Mouse (Mus musculus) embryonic facial prominence, embryonic 14.5 days (tissue): ENCODE measurements around the gene Sf3a1. TPM values are rescaled to one million over a fixed set of nuclear protein-coding genes. Genes with fewer than 3 reads are reported as not detected.

Experiments used
- ATAC-seq: fragments of 200-750 bp; cut with Nextera tagmentation; 2 replicates; pipeline ENCODE4 v1.8.0; 2017; ENCODE audit warnings: low read depth, moderate number of reproducible peaks, moderate TSS enrichment
- DNase-seq: peaks from one replicate; pipeline ENCODE4 v3.0.0-alpha.2; 2015; ENCODE audit warnings: low spot score
- H3K27ac ChIP-seq: fragments of 300-500 bp; sonication (generic); replicated peaks from 2 replicates; pipeline ENCODE4 v1.5.1; 2014; ENCODE audit warnings: low read depth, mild to moderate bottlenecking, low read length, moderate library complexity
- H3K27me3 ChIP-seq: fragments of 300-500 bp; sonication (generic); replicated peaks from 2 replicates; pipeline ENCODE4 v1.6.1; 2014; ENCODE audit warnings: low read length; ENCODE audit not compliant: control insufficient read depth, insufficient read depth
- H3K36me3 ChIP-seq: fragments of 300-500 bp; sonication (generic); 2 replicates; pipeline ENCODE4 v1.6.1; 2014; ENCODE audit warnings: low read length, mixed read lengths; ENCODE audit not compliant: control insufficient read depth, insufficient read depth
- H3K4me1 ChIP-seq: fragments of 300-500 bp; sonication (generic); 2 replicates; pipeline ENCODE4 v1.6.1; 2014; ENCODE audit warnings: antibody characterized with exemption, low read length; ENCODE audit not compliant: control insufficient read depth, insufficient read depth
- H3K4me2 ChIP-seq: fragments of 300-500 bp; sonication (generic); 2 replicates; pipeline ENCODE4 v1.6.1; 2014; ENCODE audit warnings: low read depth, mild to moderate bottlenecking, low read length, moderate library complexity, mixed read lengths
- H3K4me3 ChIP-seq: fragments of 300-500 bp; sonication (generic); 2 replicates; pipeline ENCODE4 v1.5.1; 2014; ENCODE audit warnings: low read depth, mild to moderate bottlenecking, low read length
- H3K9ac ChIP-seq: fragments of 300-500 bp; sonication (generic); 2 replicates; pipeline ENCODE4 v1.6.1; 2014; ENCODE audit warnings: low read depth, mild to moderate bottlenecking, low read length, moderate library complexity, mixed read lengths
- H3K9me3 ChIP-seq: fragments of 300-500 bp; sonication (generic); 2 replicates; pipeline ENCODE4 v1.6.1; 2016; ENCODE audit warnings: low read length; ENCODE audit not compliant: control insufficient read depth
- WGBS: fragments of 180-500 bp; shearing (Covaris S2); extraction: QIAGEN DNeasy Blood & Tissue Kit; methylation state at CpG from one replicate; pipeline ENCODE4 v1.1.7; 2014; 5-methylcytosine and 5-hydroxymethylcytosine counted together
- polyA plus RNA-seq: library from polyadenylated mRNA; unstranded; fragments of >200 nt; fragmentation: Nextera tagmentation; extraction: Ambion mirVana; gene quantifications from 2 replicates; pipeline ENCODE4 v1.2.1, GENCODE M21; 2014

The Sf3a1 gene
- polyA plus RNA-seq, 1 experiment from 2014 or later = 51.4 TPM

DNA sequence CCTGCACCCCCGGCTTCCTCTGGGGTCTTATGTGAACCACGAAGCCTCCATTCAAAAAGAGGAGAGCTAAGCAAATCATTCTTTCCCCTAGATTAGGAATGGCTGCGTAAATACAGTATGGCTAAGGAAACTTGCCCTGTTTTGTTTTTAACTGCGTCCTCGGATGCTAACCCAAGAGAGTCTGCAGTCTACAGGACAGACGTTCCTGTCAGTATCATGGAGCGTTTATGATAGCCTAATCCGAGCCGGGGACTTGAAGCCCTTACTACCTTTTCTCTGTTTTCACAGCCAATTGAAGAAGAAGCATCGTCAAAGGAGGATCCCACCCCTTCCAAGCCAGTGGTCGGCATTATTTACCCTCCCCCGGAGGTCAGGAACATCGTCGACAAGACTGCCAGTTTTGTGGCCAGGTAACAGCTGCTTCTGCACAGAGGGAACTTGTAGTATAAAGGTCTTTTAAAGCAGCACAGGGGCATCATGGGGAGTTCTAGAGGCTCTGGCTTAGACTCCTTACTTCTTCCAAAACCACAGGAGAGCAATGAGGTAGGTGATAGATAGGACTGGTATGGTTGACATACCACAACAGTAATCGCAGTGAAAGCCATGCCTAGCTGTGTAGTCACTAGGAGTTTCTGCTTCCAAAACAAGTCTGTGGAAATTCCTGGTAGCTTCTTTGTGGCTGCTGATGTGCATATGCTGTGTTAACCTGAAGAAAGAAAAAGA, 769 bp downstream of the Sf3a1 start:
- H3K9ac ChIP-seq = peak overlapping the region; percentile 84
- no peaks in the 10 kb centered on the region for H3K9me3 ChIP-seq
- DNase-seq = no peak
- WGBS = 6% methylated on average over 15 of the region's 15 CpGs
- H3K4me3 ChIP-seq = peak overlapping the region; percentile 93
- peaks cover 51% of the 10 kb centered on the region for H3K36me3 ChIP-seq
- ATAC-seq = no peak
- H3K27ac ChIP-seq = peak overlapping the region; percentile 84
- no peaks in the 10 kb centered on the region for H3K27me3 ChIP-seq
- H3K4me1 ChIP-seq = peaks cover 26% of the 10 kb centered on the region
- peak overlapping the region; percentile 94 for H3K4me2 ChIP-seq

DNA sequence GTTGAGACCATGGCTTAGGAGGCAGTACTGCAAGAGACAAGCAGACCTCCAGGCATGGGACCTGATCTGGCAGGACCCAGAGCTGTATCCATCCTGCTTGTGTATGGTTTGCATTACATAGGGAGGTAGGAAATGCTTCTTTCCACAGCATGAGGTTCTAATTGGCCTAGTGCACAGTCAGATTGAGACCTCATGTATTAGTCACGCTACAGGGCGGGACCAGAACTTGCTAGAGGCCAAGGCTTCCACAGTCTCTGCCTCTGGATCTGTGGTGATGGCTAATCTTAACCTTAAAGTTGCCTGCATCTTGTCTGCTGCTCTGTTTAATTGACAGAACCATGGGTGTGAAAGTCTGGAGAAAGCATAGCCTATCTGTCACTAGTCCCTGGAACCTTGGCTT, 4.6 kb downstream of the Sf3a1 start:
- H3K27ac ChIP-seq = peak overlapping the region; percentile 55
- no peak overlapping the region for H3K4me3 ChIP-seq
- H3K9me3 ChIP-seq = no peaks in the 10 kb centered on the region
- WGBS = 45% methylated on average over 2 of the region's 2 CpGs
- H3K36me3 ChIP-seq = peaks cover 89% of the 10 kb centered on the region
- no peak overlapping the region for H3K4me2 ChIP-seq
- H3K4me1 ChIP-seq = peaks cover 21% of the 10 kb centered on the region
- no peak overlapping the region; the same call in 1 of the 2 replicates for H3K9ac ChIP-seq
- H3K27me3 ChIP-seq = no peaks in the 10 kb centered on the region
- ATAC-seq = peak; percentile 27
- peak; percentile 80 for DNase-seq

DNA sequence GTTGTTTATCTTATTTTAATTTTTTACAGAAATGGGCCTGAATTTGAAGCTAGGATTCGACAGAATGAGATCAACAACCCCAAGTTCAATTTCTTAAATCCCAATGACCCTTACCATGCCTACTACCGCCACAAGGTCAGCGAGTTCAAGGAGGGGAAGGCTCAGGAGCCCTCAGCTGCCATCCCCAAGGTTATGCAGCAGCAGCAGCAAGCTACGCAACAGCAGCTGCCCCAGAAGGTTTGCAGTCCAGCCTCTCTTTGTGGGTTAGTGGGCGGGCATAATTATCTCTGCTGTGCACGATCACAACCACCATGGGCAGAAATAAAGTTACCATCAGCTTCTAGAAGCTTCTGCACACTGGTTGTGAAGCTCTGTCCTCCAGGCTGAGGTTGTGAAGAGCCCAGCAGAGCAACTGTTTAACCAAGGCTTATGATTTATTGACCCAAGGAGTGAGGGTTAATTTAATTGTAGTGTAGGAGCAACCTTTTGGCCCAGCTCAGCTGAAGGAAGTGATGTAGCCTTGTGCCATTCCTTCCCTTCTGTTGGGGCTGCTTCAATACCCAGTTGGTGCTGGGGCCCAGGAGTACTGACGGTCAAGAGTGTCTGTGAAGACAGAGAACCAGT, 6.4 kb downstream of the Sf3a1 start:
- ATAC-seq (no peak), DNase-seq (no peak)
- Histone ChIP-seq H3K9me3 (no peaks in the 10 kb centered on the region), H3K27ac (no peak overlapping the region), H3K36me3 (peaks cover 100% of the 10 kb centered on the region), H3K27me3 (no peaks in the 10 kb centered on the region), H3K4me1 (peaks cover 14% of the 10 kb centered on the region), H3K4me2 (no peak overlapping the region), H3K4me3 (no peak overlapping the region), H3K9ac (no peak overlapping the region)
- 94% methylated on average over 7 of the region's 7 CpGs for WGBS

DNA sequence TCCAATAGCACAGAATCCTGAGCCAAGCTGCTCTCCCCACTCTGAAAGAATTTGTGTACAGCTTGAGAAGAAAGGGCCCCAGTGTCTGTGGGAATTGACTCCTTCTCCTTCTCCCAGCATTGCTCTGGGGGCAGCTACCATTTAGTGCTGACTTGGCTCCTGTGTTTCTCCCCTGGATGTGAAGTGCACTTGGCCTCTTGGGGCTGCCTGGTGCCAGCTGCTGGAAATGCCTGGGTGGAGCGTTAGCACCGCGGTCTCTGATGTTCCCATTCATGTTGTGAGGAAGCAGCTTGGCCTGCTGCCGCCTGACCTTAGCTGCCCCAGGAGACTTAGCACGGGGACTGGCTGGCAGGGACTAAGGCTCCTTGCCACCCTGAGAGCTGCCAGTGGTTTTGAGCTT, 14.4 kb downstream of the Sf3a1 start:
- Histone ChIP-seq H3K9ac (no peak overlapping the region), H3K36me3 (peaks cover 100% of the 10 kb centered on the region), H3K4me3 (no peak overlapping the region), H3K9me3 (no peaks in the 10 kb centered on the region), H3K27me3 (no peaks in the 10 kb centered on the region), H3K27ac (no peak overlapping the region), H3K4me1 (no peaks in the 10 kb centered on the region), H3K4me2 (no peak overlapping the region)
- ATAC-seq (peak; percentile 58; the same call in 1 of the 2 replicates), DNase-seq (no peak)
- WGBS = 88% methylated on average over 5 of the region's 5 CpGs

DNA sequence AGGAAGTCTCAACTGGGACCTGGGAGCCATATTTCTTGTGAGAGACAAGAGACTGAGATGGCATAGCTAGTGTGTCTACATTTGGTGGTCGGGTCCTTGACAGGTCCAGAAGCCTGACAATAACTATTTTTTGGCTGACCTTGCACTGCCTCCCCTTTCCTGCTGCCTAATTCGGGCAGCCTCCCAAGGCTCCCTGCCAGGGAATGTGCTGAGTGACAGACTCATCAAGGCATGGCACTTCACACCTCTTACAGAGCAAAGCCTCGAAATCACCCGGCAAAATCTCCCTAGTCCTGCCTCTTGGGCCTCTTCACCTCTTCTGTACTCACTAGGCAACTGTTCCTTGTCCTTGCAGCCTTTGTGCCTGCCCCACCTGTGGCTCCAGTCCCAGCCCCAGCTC, 17.6 kb downstream of the Sf3a1 start:
- Histone ChIP-seq H3K36me3 (peaks cover 99% of the 10 kb centered on the region), H3K4me1 (no peaks in the 10 kb centered on the region), H3K27me3 (no peaks in the 10 kb centered on the region), H3K9me3 (no peaks in the 10 kb centered on the region), H3K27ac (no peak overlapping the region), H3K9ac (no peak overlapping the region), H3K4me3 (no peak overlapping the region), H3K4me2 (no peak overlapping the region)
- no peak for DNase-seq
- ATAC-seq = no peak
- WGBS = 94% methylated on average over 4 of the region's 4 CpGs

DNA sequence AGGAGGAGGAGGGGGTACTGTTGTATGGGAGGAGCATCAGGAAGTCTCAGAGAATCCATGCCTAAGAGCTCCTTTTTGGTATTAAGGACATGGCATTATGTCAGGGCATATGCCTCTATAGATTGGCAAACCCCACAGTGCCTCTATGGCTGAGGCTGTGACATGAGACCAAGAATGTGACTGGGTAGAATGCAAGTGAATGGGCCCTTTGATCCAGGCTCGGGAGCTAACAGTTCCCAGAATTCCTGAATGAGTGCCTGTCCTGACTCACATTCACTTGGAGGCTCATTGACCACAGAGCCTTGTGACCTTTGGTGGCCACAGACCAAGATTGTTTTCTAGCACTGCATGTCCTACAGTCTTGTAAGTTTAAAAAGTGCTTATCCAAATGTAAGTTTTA, 21.9 kb downstream of the Sf3a1 start:
- Histone ChIP-seq H3K27me3 (no peaks in the 10 kb centered on the region), H3K27ac (no peak overlapping the region), H3K9me3 (no peaks in the 10 kb centered on the region), H3K4me2 (no peak overlapping the region), H3K4me3 (no peak overlapping the region), H3K4me1 (peaks cover 3% of the 10 kb centered on the region; the same call in 1 of the 2 replicates), H3K9ac (no peak overlapping the region), H3K36me3 (peaks cover 65% of the 10 kb centered on the region)
- 25% methylated on average over 1 of the region's 1 CpGs for WGBS
- DNase-seq (no peak), ATAC-seq (no peak)

DNA sequence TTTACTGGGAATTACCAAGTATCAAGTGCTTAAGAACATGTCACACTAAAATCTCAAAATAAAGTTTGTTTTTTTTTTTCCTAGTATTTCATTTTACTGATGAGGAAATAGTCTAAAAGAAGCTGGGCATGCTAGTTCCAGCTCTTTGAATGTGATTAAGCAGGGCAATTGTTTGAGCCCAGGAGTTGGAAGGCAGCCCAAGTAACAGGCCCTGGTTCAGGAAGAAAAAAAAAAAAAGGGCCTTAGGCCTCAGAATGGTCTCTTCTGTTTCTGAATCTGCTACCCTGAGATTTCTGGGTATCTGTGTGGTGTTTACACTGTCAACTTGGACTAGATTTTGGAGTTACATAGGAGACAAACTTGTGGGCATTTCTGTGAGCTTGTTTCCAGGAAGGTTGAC, 23.4 kb downstream of the Sf3a1 start:
- ATAC-seq = no peak
- Histone ChIP-seq H3K4me2 (no peak overlapping the region), H3K9me3 (no peaks in the 10 kb centered on the region), H3K9ac (no peak overlapping the region), H3K27ac (no peak overlapping the region), H3K4me3 (no peak overlapping the region), H3K27me3 (no peaks in the 10 kb centered on the region), H3K36me3 (peaks cover 51% of the 10 kb centered on the region), H3K4me1 (peaks cover 16% of the 10 kb centered on the region)
- DNase-seq = no peak

DNA sequence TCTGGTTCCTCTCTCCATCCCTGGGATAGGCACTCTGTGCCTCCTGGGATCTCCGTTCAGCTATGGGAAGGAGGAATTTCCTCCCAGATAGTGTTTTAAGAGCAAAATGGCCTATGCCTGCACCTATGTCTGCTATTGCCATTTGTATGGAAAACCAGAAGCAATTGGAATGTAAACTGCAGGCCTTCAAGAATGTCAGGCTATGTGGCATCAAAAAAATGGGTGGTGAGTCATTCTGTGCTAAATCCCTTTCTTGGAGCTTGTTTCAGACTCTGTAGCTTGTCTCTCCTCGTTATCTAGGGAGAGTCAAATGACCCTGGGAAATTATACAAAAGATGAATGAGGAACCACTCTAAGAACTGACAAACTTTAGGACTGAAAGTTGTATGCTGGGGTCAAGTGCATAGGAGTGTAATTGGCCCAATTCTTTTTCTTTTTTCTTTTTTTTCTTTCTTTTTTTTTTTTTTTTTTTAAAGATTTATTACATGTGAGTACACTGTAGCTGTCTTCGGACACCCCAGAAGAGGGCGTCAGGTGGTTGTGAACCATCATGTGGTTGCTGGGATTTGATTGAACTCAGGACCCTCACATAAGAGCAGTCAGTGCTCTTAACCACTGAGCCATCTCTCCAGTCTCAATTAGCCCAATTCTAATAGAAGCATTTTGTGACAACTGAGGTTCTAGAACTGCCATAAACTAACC, 24.3 kb downstream of the Sf3a1 start:
- 72% methylated on average over 4 of the region's 4 CpGs for WGBS
- no peak overlapping the region for H3K27ac ChIP-seq

More for the DNA sequence above, 24.3 kb downstream of the Sf3a1 start:
- DNase-seq (no peak), ATAC-seq (no peak)
- Histone ChIP-seq H3K27me3 (no peaks in the 10 kb centered on the region), H3K4me1 (peaks cover 16% of the 10 kb centered on the region), H3K36me3 (peaks cover 42% of the 10 kb centered on the region), H3K9ac (no peak overlapping the region), H3K4me3 (no peak overlapping the region), H3K9me3 (no peaks in the 10 kb centered on the region), H3K4me2 (no peak overlapping the region)
